Mouse (Mus musculus) liver, adult 2 months (tissue): ENCODE measurements around the gene Pgr. TPM values are rescaled to one million over a fixed set of nuclear protein-coding genes. Genes with fewer than 3 reads are reported as not detected.

Experiments used
- DNase-seq: peaks from one replicate; pipeline ENCODE4 v3.0.0-alpha.2; 2011; ENCODE audit warnings: low read depth, low spot score; ENCODE audit errors: extremely low read depth
- H3K27ac ChIP-seq: fragments of 200-500 bp; replicated peaks from 2 replicates; pipeline ENCODE4 v1.5.1; 2012; ENCODE audit warnings: low read depth, mild to moderate bottlenecking, control low read depth, inconsistent platforms, low read length; ENCODE audit not compliant: insufficient read depth
- H3K27me3 ChIP-seq: fragments of 200-500 bp; 2 replicates; pipeline ENCODE4 v1.6.1; 2012; ENCODE audit warnings: mild to moderate bottlenecking, moderate library complexity, low read length, inconsistent platforms; ENCODE audit not compliant: control insufficient read depth, insufficient read depth
- H3K36me3 ChIP-seq: fragments of 200-500 bp; 2 replicates; pipeline ENCODE4 v1.6.1; 2012; ENCODE audit warnings: low read length, inconsistent platforms; ENCODE audit not compliant: control insufficient read depth, insufficient read depth
- H3K4me1 ChIP-seq: fragments of 200-500 bp; 2 replicates; pipeline ENCODE4 v1.6.1; 2011; ENCODE audit warnings: low read length; ENCODE audit not compliant: control insufficient read depth, insufficient read depth
- H3K4me3 ChIP-seq: fragments of 200-500 bp; 2 replicates; pipeline ENCODE4 v1.5.1; 2011; ENCODE audit warnings: low read depth, mild to moderate bottlenecking, control low read depth, low read length, moderate library complexity; ENCODE audit not compliant: insufficient read depth
- H3K79me2 ChIP-seq: fragments of 200-500 bp; 2 replicates; pipeline ENCODE4 v1.6.1; 2012; ENCODE audit warnings: inconsistent platforms, mild to moderate bottlenecking, low read length, moderate library complexity; ENCODE audit not compliant: control insufficient read depth, insufficient read depth
- H3K9ac ChIP-seq: fragments of 200-500 bp; 2 replicates; pipeline ENCODE4 v1.6.1; 2012; ENCODE audit warnings: low read depth, mild to moderate bottlenecking, control low read depth, inconsistent platforms, low read length
- CTCF ChIP-seq: fragments of 200-500 bp; IDR thresholded peaks from 2 replicates; pipeline ENCODE4 v1.5.1; 2011; ENCODE audit warnings: low read depth, low read length, control low read depth
- POLR2A ChIP-seq: fragments of 200-500 bp; IDR thresholded peaks from 2 replicates; pipeline ENCODE4 v1.6.1; 2011; ENCODE audit warnings: low read length, control low read depth; ENCODE audit not compliant: insufficient read depth; ENCODE audit errors: extremely low read depth
- WGBS: fragments of 180-500 bp; shearing (Covaris S2); methylation state at CpG from one replicate; pipeline ENCODE4 v1.1.7; 2018; 5-methylcytosine and 5-hydroxymethylcytosine counted together
- polyA plus RNA-seq: library from polyadenylated mRNA; depleted of rRNA; stranded (reverse); fragments of >200 nt; gene quantifications from 2 replicates; pipeline ENCODE4 v1.2.3, GENCODE M21; 2012; rRNA removed
- total RNA-seq: library from RNA; depleted of rRNA; stranded (reverse); fragments of >200 nt; gene quantifications from 2 replicates; pipeline ENCODE4 v1.2.3, GENCODE M21; 2014; rRNA removed

The Pgr gene
- total RNA-seq: not detected in 2 replicates
- polyA plus RNA-seq: not detected in 2 replicates

DNA sequence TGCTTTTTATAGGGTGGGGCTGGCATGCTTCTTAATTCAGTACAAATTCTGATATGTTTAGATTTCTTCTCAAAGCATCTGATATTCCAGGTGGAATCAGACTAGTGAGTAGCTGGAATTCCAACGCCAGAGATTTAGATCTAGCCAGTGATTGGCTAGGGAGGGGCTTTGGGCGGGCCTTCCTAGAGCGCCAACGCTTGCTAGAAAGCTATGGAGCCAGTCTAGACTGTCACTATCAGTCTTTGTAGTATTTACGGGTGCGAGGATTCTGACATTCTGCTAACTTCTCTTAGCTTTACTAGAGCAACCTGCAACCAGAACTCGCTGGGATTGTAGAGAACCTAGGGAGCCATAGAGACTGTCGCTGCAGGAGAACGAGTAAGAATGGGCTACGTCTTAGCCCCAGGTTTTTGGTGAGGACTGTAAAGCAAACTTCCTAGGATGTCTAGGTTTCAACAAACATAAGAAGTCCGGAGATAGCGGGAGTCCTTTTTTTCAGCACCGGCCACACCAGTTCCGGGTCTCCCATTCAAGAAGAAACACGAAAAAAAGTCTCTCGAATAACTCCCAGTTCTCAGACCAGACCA is at the start of gene Pgr:
Gene Pgr (plus strand): TSS at position 218 of the 587 bp plus-strand sequence.
- DNase-seq: no peak
- peak within 1 kb of the TSS; percentile 10; the same call in 1 of the 2 replicates for H3K4me3 ChIP-seq
- peaks cover 30% of the 10 kb centered on the region for H3K27me3 ChIP-seq
- H3K4me1 ChIP-seq: peaks cover 2% of the 10 kb centered on the region; the same call in 1 of the 2 replicates
- no peaks in the 10 kb centered on the region for H3K36me3 ChIP-seq
- H3K27ac ChIP-seq: no peak within 1 kb of the TSS
- no peak within 1 kb of the TSS for H3K9ac ChIP-seq
- TF ChIP-seq POLR2A: no peak
- no peak for TF ChIP-seq CTCF
- H3K79me2 ChIP-seq: no peaks in the 10 kb centered on the region
- 2% methylated on average over 16 of the region's 16 CpGs for WGBS

DNA sequence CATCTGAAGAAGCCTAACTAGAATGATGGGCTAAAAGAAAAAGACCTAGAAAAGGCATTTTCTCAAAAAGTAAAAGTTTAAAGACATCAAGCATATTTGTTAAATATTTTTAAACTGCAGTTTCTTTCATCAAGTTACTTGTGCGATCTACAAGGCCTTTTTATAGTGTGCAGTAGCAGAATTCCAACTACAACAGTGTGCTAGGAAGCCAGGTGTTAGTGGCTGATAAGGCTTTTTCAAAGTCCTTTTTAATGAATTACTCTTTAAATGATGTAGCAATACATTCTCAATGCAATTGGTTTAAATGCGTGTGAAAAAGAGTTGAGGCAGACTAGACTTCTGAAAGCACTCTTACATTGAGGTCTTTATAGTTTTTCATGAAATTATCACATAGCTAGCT is 42.2 kb upstream of the Pgr start:
- Histone ChIP-seq H3K36me3 (no peaks in the 10 kb centered on the region), H3K27me3 (no peaks in the 10 kb centered on the region), H3K4me1 (no peaks in the 10 kb centered on the region), H3K4me3 (no peak overlapping the region), H3K27ac (no peak overlapping the region), H3K79me2 (no peaks in the 10 kb centered on the region), H3K9ac (no peak overlapping the region)
- DNase-seq: no peak
- TF ChIP-seq CTCF: no peak
- no peak for TF ChIP-seq POLR2A
- WGBS: 71% methylated on average over 2 of the region's 2 CpGs

DNA sequence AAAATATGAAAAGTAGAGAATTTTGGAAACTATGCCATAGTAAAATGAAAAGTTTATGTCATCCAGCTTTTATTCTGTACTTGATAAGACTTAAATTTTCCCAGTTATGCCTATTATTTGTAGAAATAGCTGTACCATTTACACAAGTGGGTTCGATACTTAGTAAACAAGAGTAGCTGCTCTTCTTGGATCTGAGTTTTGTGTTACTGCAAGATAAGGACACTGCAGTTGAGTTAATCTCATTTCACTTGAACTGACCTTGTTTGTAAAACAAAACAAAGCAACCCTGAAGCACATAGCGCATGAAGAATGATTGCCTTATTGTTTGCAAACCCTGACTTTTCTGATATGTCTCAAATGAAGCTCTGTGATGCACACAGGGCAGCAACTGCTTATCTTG is 31.1 kb upstream of the Pgr start:
- Histone ChIP-seq H3K36me3 (no peaks in the 10 kb centered on the region), H3K4me3 (no peak overlapping the region), H3K27ac (no peak overlapping the region), H3K27me3 (no peaks in the 10 kb centered on the region), H3K79me2 (no peaks in the 10 kb centered on the region), H3K4me1 (no peaks in the 10 kb centered on the region), H3K9ac (no peak overlapping the region)
- no peak for TF ChIP-seq POLR2A
- TF ChIP-seq CTCF: no peak
- WGBS: 51% methylated on average over 2 of the region's 2 CpGs
- DNase-seq: peak; percentile 52

DNA sequence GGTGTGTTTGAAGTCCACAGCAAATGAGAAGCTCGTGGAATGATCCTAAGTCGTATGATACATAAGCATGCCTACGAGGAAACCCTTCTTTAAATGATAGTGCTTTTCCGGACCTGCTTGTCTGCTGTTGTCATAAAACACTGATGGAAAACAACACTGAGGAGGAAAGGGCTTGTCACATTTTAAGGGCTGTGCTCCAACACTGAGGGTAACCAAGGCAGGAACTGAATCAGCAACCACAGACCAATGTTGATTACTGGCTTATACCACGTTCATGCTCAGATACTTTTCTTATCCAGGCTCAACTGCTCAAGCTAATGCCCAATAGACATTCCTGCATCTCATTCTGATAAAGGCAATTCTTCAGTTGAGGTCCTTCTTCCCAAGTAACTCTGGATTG is 4.4 kb upstream of the Pgr start:
- Histone ChIP-seq H3K27ac (no peak overlapping the region), H3K27me3 (peaks cover 10% of the 10 kb centered on the region), H3K79me2 (no peaks in the 10 kb centered on the region), H3K36me3 (no peaks in the 10 kb centered on the region), H3K4me1 (no peaks in the 10 kb centered on the region), H3K9ac (no peak overlapping the region), H3K4me3 (no peak overlapping the region)
- no peak for DNase-seq
- TF ChIP-seq CTCF: no peak
- no peak for TF ChIP-seq POLR2A
- WGBS: 68% methylated on average over 5 of the region's 5 CpGs

DNA sequence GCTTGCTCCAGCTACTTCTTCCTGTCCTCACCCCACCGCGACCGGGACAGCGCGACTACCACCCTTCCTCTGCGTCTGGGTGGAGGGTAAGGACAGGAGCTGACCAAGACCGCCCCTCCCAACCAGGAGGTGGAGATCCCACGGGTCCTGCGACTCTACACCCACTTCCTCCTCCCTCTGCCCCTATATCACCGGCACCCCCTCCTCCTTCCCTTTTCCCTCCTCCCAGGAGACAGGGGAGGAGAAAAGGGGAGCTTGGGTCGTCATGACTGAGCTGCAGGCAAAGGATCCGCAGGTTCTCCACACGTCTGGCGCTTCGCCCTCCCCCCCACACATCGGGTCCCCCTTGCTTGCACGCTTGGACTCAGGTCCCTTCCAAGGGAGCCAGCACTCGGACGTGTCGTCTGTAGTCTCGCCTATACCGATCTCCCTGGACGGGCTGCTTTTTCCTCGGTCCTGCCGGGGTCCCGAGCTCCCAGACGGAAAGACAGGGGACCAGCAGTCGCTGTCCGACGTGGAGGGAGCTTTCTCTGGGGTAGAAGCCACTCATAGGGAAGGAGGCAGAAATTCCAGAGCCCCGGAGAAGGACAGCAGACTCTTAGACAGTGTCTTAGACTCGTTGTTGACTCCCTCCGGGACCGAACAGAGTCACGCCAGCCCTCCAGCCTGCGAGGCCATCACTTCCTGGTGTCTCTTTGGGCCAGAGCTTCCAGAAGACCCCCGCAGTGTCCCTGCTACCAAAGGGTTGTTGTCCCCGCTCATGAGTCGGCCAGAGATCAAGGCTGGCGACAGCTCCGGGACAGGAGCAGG is 775 bp downstream of the Pgr start:
- Histone ChIP-seq H3K4me1 (peaks cover 2% of the 10 kb centered on the region; the same call in 1 of the 2 replicates), H3K36me3 (no peaks in the 10 kb centered on the region), H3K4me3 (peak overlapping the region; percentile 10; the same call in 1 of the 2 replicates), H3K9ac (no peak overlapping the region), H3K79me2 (no peaks in the 10 kb centered on the region), H3K27me3 (peaks cover 30% of the 10 kb centered on the region), H3K27ac (no peak overlapping the region)
- TF ChIP-seq POLR2A (no peak), CTCF (no peak)
- WGBS: 1% methylated on average over 41 of the region's 41 CpGs
- DNase-seq: no peak
